Mouse (Mus musculus) adrenal gland, adult 18-20 months (tissue): Measurements from ENCODE around the gene Erich6. TPM values are rescaled to one million over a fixed set of nuclear protein-coding genes. Genes with fewer than 3 reads are reported as not detected.
"Not testable (repeated sequence)": the region's sequence is repeated elsewhere in the genome, so short reads cannot be mapped to it uniquely, and the experiment has no call there.

Experiments used
- DNase-seq, 2 experiments: peaks; one replicate each; pipeline ENCODE4 v3.0.0; 2021 to 2022; ENCODE audit warnings: low spot score in 2 of 2
- total RNA-seq, 2 experiments: library from RNA; stranded (reverse); gene quantifications; 1 replicate in 1 of 2; 2 replicates in 1 of 2; pipeline ENCODE4 v1.2.3; 2021

Gene Erich6
- total RNA-seq, 2 experiments from 2014 or later = 0.48 TPM; not detected in 1

DNA sequence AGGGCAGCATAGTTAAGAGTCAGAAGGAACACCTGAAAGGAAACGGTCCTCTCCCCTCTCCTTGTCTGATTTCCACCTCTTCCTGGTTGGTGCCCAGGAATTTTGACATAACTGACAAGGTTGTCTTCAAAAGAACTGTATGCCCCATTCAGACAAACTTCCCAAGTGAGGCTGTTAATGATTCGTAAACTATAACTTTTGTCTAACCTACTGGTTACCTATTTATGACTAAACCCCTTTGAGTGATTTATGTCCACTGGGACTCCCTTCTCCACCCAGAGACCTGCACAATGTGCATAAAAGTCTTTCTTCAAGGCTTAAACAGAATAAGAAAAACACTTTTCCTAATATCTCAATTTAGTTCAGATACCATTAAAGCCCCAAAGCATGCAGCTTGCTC, 10.2 kb upstream of the Erich6 start:
- DNase-seq = no peak

DNA sequence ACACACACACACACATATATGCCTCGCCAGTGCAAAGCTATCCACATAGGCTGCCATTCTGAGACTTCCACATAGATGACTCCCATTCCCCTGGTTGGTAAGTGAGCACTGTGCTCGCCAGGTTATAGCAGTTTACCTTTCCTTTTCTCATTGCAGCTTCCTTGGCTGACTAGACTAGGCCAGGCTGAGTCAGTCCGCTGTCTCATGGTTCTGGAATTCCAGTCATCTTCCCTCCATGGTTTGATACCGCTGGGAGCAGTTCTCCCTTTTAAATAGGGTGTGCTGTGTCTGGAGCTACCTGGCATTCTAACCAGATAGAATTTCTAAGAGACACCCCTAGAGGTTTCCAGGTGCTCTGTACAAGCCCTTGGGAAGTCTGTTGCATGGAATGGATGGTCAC, 9.2 kb upstream of the Erich6 start:
- no peak for DNase-seq

DNA sequence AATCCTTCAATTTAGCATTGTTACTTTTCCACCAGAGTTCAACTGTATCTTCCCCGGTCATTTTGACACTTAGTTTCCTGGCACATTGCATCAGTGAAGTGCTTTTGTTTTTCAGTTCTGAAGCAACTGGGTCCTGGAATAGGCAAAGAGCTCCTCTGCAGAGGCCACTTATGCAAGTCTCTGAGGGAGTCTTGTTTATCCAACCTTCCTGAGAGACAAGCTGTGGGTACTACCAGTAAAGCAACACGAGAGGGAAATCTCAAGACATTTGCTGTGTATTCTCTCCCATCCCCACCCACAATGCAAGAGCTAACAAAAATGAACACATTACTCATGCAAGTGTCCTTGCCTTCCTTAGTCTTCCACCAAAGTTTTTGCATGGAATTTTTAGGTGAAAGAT, 5.3 kb downstream of the Erich6 start:
- no peak for DNase-seq

DNA sequence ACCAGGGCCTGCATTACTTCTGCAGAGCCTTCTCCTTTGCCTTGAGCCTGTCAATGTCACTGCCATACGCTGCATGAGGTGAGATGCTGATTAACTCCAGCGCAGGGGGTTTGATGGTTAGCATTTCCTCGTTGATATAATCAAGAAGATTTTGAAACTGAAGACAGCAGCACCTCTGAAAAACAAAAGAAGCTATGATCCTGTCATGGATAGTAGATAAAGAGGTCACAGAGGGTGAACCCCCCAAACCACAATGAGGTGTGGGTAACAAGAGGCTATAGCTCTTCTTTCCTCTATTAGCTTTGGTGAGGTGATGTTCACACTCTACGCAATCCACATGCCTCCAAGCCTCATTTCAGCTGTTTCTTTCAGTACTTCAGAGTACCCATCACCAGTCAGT, 12.0 kb downstream of the Erich6 start:
- no peak for DNase-seq

DNA sequence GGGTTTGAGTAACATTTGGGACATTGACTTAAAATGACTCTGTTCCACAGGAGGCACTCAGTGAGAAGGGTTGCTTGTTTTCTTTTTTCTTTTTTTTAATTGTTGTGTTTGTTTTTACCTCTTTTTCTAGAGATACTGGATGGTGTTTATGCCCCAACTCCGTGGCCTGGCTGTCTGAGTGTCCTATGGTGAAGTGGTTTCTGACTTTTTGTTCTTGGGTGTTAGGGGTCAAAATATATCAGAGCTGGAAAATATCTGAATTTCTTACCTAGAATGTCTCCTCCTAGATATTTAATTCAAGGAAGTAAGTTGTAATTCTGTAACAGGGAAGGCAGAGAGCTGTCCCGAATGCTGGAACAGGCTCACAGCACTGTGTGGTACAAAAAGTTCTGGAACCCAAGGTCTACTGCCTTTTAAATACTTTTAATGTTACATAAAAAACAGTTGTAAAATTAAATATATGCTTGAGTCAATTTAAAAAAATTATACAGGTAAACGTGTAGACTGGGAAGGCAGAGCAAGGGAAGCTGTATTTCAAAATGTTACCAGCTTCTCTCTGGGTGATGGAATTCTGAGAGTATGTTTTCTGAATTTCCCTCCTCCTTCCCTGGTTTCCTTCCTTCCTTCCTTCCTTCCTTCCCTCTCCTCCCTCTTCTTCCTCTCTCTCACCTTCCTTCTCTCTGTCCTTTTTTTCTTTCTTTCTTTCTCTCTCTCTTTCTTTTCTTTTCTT, 14.2 kb downstream of the Erich6 start:
- DNase-seq = no peak

DNA sequence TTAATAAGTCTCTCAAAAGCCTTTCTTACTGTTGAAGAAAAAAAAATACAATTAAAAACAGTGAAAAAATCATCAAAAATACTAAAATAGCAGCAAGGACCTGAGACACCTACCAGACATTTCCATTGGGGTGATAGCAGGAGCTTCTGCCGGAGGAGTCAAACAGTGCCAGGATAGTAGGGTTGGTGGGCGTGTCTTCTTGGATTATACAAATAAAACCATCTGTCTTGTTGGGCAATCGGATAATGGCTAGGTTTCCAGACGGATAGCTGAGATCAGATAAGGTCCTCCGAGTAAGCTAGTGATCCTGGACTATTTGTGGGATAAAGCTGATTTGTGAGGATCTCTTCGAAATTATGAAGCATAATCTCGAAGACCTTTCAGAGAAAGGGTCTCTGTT, 15.9 kb downstream of the Erich6 start:
- no peak for DNase-seq

DNA sequence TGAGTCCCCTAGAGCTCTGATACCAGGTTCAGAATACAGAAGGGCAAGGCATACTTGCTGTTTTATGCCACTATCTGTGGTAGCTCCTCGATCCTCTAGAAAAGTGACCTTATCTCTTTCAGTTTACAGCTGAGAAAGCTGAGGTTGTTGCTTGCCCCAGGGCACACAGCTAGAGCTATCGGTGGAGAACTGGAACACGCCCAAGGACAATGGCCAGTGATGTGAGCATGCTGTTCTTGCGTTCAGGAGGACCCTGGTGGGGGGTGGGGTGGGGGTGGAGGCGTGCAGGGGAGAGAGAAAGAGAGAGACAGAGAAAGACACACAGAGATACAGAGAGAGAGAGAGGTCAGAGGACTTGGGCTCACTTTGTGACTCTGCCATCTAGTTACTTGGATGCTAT, 27.0 kb downstream of the Erich6 start:
- DNase-seq = no peak

DNA sequence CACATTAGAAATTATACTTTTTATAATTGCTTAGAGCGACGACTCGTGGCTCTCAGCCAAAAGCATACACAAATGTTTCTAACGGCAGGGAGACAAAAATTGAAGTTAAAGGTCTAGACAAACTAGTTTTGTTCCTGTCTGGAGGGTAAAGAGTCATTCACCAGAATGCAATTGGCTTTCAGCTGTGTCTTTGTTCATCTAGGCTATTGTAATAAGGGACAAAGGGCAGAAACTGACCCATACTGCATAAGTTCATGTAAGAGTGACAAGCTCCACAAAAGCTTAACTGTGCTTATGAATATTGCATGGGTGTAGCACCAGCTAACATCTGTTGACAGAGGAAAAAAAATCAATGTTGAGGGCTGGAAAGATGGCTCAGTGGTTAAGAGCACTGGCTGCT, 28.5 kb downstream of the Erich6 start:
- no peak for DNase-seq

DNA sequence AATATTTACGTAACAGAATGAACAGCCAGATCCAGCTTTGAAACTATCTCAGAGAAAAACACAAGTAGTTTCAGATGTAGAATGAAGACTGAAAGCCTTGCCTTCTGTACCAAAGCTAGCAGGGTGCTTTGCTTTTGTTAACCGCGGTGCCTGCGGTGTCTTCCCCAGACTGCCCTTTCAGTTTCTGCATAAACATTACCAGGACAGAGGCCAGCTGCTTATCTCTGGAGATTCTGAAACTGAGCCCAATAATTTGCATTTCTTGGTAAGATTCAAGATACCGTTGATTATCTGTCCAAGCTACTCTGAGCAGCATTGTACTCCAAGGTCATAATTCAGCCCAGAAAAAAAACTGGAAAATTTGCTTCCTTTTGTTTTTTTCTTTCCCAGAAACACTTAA, 43.4 kb downstream of the Erich6 start:
- DNase-seq = no peak

DNA sequence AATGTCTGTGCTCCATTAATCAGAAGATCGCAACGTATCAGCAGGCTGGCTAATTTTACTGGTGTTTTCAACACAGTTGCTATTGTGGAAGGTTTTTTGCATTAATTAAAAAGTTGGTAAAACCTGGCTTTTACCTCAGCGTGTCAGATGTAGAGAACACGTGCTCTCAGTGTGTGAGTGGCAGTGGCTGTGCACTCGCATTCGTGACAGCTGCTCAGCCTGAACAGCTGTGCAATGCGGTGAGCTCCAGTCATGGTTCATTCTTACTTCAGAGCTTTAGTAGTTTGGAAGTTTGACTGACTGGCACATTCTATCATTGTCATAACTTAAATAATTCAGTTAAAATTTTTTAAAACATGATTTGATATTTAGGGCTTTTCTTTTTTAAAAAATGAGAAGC, 44.3 kb downstream of the Erich6 start:
- not testable (repeated sequence) for DNase-seq

DNA sequence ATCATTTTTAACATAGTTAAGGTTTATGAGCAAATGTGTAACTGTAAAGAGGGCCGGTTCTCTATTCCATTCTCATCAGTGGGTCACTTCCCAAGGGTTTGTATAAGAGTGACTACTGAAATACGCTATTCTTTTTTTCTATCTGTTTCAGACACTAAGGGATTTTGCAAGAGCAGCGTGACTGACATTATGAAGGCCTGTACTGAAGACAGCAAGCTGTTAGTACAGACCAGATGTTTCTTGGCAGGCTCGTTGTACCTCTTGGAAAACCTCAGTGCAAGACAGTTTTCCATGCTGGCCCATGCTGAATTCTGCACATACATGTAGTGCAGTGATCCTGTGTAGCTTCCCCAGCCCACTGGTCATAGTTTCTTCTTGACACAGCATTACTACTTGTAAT, 46.5 kb downstream of the Erich6 start:
- DNase-seq = not testable (repeated sequence)

DNA sequence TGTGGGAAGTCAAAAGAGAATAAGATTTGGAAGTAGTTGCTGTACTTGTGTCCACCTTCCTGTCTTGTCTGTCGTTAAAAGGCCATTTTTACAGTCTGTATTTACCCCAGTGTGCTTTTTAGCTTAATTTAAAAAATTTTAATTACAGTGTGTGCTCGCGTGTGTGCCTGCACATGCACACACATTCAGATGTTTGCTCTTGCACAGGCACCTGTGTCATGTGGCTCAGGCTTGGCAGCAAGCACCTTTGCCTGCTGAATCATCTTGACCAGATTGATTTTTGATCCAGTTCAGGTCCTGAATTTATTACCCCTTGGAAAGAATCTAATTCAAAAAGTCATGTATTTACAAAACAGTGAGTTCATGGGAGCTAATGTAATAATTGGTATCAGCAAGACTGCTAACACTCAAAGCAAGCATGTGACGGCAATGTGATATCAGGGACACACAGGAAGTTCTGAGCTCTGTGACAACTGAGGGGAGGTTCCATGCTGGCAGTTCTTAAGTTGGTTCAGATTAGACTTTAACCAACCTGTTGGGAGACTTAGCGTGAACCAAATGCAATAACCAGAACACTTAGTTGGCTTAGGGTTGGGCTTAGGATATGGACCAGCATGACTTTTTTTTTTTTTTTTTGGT, 54.1 kb downstream of the Erich6 start:
- no peak for DNase-seq

DNA sequence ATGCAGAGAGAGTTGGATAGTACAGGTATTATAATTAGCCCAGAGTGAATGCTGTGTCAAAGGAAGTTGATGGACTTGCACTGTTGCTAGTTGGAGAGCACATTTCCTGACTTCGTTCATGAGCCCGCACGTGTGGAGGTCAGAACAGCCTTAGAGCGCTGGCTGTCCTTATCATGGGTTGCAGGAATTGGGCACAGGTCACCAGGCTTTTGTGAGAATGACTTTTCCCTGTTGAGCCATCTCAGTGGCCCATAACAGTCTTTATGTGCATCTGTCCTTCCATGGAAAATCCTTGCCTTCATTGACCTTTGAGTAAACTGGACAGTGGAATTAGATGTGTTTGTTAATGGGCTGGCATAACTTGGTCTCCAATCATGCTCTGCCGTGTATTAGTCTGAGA, 54.7 kb downstream of the Erich6 start:
- DNase-seq = no peak

DNA sequence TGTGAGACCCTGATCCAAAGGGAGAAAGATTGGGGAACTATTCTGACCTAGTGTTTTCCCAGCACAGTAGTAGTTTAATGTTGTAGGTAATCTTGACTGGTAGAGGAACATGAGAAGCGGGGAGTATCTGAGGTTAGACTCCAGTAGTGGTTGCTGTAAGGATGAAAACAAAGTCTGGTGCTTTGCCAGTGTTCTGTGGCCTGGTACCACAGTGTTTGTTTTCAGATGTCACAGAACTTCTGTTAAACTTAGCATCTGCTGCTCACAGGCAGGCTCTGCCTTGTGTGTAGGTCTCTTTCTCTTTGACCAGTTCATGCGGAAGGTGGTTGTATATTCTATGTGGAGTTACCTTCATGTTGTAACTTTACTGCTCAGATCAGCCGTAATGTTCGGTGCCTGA, 55.5 kb downstream of the Erich6 start:
- DNase-seq = no peak

DNA sequence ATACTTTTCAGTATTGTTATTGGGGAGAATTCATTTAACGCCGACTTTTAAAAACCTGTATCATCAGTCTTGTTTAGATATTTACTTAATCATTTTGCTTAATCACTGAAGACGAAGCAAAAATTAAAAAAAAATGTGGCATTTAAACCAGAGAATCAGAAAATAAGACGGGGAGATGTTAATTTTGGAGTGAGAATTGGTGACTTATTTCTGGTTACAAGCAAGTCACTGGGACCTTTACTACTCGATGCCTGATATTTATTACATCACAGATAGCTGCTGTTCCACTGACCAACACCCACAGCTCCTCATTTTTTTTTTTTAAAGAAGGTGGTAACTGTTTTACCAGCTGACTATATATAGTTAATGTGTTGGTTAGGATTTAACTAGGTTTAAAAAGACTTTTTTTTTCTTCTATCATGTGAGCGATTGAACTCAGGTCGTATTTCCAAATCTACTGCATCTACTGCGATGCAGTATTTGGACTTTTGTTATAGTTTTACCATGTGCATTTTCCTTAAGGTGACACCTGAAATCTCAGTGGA, 59.4 kb downstream of the Erich6 start:
- DNase-seq = no peak

DNA sequence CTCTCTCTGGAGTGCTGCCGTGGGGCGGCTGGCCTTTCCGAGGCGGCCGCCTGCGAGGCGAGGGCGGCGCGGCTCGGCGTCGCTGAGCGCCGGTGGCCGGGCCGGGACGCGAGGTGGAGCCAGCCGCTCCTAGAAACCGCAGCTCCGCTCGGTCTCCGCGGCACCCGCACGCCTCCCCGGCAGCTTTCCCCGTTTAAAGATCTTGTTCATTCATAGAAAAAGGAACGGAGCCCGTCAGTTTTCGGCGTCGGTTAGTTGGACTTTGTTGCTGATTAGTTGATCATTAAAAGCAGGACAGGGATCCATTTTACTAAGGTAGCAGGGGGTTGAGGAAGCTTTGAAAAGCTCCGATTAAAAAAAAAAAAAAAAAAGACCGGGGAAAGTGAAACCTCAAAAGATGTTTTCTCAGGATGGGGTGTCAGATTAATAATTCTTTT, 59.9 kb downstream of the Erich6 start:
- peak; percentile 59 to 66 for DNase-seq

DNA sequence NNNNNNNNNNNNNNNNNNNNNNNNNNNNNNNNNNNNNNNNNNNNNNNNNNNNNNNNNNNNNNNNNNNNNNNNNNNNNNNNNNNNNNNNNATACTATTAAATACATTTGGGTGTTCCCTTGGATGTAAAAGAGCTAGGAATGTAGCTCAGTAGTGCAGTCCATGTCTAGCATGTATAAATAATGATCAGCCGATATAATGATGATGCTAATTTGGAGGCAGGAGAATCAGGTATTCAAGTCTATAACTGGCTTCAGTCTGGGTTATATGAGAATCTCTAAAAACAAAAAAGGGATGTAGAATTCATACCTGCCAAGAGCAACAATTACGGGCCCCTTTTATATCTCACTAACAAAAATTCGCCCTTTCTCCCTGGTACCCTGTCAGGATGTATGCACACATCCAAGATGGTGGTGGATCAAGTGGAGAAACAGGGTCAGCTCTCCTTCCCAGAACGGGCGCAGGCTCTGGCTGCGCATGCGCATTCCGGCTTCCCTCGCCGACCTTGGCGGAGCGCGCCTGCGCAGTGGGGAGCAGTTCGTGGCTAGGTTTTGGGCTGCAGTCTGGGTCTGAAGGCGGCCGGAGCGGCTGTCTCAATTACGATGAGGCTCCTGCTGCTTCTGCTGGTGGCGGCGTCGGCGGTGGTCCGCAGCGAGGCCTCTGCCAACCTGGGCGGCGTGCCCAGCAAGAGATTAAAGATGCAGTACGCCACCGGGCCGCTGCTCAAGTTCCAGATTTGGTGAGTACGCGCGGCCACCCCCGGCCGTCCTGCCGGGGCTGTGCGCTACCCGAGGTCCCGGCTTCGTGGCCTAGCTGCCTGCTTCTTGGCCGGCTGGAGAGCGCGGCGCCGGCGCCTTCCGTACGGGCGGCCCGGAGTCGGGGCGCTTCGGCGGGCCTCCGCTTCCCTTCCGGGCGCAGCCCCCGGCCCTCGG, 60.6 kb downstream of the Erich6 start, which contains the start of gene Selenot:
Selenot (plus strand) TSS at position 500 of the 930 bp plus-strand sequence.
- DNase-seq = peak; percentile 99

DNA sequence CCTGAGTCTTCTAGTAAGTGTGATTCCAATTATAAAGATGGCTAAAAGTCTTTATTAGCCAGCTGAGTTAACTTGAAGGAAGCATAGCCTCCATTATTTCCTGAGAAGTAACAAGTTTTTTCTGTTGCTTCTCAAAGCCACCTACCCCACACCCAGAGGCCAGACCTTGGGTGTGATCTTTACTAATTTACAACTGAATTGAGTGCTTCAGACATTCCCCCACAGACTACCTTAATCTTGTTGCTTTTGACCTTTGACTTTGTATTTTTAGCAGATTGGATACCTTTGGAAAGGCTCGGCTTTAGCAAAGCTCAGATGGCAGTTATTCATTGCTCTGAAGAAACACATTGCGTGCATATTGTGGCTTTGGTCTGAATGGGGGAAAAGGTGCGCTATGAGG, 66.2 kb downstream of the Erich6 start:
- DNase-seq = no peak
